Mouse (Mus musculus): ENCODE data around the gene Megf6.

Megf6 gene

DNA sequence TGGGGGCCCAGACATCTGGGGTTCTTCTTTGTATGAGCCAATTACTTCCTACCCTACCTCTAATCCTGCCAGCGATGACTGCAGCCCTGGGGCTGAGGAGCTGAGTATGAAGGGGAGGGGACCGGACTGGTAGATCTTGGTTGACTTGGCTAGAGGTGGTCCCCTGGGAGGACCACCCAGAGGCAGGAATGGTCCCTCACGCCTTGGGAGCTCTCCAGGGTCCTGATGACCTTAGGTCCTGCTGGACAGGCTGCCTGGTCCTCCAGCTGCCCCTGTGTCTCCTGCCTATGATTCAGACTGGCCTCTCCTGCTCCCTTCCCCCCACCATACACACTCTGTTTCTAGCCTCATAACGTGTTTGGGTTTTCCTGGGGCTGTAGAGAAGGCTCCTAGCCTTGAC is 91.5 kb downstream of the Megf6 start:
- no peak for DNase-seq

DNA sequence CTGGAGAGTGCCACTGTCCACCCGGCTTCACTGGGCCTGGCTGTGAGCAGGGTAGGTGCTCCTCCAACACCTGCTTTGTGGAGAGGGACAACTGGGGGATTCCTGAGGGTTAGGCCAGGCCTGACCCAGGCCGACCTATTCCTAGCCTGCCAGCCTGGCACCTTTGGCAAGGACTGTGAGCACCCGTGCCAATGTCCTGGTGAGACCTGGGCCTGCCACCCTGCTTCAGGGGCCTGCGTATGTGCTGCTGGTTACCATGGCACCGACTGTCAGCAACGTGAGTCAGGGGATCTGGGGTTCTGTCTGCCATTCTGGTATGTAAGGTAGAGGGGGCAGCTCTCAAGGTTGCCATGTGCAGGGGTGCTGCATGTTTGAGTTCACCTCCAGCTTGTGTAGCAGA is 97.0 kb downstream of the Megf6 start:
- DNase-seq, result no peak

DNA sequence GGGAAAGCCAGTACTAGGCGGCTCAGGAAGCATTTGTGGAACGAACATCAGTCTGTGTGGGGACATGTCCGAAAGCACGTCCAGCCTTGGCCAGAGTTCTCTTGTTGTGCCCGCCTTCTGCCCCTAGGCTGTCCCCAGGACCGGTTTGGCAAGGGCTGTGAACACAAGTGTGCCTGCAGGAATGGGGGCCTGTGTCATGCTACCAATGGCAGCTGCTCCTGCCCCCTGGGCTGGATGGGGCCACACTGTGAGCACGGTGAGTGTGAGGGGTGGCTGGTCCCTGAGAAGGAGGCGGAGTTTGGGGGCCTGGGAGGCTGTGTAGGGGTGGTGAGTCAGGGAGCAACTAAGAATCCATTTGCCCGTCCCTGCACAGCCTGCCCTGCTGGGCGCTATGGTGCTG is 99.0 kb downstream of the Megf6 start:
- no peak for DNase-seq

DNA sequence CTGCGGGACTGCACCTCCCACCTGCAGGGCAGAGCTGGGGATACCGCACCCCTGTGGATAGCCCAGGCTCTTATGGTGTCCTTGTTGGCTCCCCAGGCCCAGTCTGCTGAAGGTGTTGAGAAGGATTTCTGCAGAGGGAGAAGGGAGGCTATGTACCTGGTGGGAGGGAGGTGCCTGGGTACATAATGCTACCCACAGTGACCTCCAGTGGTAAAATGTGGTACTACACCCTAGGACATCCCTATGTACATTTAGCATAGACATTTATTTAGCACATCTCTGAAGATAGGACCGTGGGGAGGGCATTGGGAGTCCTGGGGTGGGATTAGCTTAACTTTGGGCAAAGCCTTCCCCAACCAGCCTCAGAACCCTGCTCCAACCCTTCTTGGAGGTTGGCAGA is 102.5 kb downstream of the Megf6 start:
- DNase-seq, result no peak

DNA sequence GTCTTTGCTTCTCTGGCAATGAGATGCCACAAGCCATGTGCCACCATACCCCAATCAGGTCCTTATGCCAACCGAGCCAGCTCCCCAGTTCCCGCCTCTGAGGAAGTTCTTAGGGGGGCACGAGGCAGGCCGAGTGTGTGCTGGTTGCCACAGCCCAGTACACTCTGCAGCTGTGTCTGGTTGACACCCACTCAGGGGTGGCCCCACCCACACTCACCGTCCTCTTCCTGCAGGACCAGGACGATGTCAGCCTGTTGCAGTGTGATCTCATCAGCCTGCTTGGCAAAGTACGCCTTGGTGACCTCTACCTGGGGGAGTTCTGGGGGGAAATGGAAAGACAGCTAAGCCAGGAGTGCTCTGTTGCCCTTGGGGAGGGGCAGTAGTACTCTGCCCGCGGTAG is 109.0 kb downstream of the Megf6 start:
- no peak for DNase-seq

DNA sequence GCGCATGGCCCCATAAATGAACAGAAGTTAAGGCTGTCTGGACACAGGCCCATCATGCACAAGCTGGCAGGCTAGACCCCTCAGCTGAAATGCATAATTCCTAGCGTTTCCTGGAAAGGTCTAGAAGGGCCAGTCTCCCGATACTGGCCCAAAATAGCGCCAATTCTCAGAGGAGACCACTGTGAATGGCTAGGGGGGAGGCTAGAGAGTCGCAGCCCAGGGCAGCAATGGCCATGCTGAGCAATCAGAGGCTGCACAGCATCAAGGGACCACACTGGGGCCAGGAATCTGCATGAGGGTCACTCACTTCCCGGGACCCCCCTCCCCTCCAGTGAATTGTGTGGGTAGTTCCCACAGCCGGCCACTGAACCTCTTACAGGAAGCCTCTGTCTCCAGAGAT is 113.1 kb downstream of the Megf6 start:
- no peak for DNase-seq

DNA sequence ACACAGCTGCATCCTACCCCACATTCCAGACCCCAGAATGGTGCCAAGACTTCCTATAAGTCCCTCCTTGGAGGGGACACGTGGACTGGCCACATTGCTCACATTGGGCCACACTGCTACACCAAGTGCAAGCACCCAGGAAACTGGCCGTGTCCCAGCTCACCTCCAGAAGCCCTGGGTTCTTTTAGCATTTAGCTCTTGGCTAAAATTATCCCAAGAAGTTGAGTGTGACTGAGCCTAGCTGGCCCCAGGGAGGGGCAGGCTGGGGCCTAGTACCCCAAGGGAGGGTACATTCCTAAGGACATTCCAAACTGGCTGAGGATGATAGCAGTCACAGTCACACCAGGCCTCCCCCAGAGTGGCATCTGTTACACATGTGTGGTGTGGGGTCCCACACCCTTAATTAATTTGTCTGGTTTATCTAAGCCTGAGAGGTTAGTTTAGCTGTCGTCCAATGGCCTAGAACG is 123.2 kb downstream of the Megf6 start:
- DNase-seq, result no peak

DNA sequence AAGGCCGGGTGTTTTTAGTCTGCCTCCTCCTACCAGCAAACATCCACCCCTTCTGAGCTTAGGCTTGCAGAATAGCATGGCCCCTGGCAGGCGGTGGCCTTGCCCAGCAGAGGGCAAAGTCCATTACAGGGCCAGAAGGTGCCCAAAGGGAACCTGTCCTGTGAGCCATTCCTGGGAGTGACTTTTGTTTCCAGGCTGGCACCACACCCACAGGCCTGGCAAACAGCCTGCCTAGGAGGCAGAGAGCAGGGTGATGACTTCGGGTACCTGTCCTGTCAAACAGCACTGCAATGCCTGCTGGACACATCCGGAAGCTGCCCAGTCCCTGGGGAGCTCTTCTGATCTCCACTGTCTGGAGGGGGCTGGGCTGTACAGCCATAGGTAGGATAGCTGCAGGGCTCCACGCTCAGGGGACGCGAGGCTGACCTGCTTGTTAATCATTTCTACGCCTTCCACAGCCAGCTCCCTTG is 123.8 kb downstream of the Megf6 start:
- DNase-seq, result no peak

DNA sequence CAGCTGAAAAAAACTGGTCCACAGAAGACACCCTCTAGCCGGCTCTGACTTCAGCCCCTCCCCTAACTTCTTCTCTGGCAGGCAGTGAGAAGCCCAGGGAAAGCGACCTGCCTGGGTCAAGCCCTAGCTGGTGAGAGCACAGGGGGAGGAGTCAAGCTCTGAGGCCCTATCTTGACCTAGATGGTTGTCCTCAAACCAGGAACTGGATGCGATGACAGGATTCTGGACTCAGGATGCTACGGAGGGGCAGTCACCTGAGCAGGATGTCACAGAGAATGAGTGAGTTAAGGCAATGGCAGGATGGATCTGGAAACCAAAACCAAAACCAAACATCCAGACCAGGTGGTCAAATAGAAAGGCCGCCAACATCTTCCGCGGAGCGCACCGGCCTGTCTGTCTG is 127.2 kb downstream of the Megf6 start:
- no peak for DNase-seq

DNA sequence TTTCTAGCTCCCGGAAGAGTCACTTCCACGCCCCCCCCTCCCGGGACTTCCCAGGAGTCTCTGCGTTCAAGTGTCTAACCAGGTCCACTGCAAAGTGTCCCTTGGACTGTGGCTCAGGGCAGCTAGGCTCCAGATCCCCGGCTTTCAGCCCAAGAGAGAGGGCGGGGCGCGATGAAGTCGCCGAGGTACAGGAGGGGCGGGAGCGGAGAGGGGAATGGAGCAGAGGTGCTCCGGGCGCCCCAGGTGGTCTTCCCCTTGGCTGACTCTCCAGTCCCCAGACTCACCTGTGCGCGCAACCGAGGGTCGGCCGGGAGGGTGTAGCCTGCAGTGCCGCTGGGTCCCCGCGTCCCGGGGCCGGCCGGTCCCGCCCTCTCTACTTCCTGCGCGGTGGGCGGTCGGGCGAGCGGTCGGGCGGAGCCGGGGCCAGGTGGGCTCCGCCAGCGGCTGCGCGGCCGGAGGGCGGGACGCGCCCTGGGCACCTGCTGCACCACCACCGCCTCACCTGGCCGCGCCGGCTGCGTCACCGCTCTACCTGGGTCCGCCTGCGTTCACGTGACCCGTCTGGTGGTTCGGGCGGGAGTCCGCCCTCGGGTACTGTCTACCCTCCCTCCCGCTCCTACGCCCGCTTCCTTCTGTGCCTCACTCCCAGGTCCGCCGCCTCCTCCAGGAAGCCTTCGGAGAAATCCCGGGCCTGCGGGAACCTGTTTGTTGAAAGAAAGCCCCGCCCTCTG is 129.2 kb downstream of the Megf6 start:
- DNase-seq, result no peak

DNA sequence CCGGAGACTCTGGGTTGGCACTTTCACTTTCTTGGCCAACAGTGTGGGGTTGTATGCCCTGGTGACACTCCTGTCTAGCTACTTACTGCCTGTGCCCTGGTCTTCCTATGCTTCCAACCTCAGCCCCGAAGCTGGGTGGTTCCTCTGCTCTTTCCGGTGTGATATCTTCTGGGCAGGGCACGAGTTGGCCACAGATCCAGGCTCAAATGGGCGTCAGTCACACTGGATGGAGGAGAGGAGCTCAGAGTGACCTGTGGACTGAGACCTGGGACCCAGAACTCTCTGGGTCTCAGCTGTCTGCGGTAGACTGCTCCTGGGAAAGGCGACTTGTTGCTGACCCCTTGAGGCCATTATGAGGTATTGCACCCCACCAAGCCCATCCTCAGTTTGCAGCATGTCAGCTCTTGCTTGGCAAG is 130.9 kb downstream of the Megf6 start, which contains the start of gene Arhgef16:
TSS of gene Arhgef16 (minus strand) at position 211 of the 416 bp plus-strand sequence.
- no peak for DNase-seq

DNA sequence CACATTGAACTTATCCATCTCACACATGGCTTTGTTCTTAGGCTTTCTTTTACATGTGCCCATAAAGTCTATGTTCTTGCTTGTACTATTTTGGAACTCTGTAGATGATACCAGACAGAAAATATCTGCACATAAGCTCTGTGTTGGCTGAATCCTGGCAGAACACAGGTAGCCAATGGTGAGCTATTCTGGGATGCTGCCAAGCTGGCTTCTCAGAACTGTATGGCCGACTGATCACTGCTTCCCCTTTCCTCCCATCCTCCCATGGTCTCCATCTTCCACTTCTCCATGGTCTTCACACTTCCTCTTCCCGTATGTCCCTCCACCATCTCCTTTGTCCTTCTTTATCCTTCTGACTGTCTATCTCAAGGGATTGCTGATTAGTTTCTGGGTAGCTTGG is 138.6 kb downstream of the Megf6 start:
- no peak for DNase-seq

DNA sequence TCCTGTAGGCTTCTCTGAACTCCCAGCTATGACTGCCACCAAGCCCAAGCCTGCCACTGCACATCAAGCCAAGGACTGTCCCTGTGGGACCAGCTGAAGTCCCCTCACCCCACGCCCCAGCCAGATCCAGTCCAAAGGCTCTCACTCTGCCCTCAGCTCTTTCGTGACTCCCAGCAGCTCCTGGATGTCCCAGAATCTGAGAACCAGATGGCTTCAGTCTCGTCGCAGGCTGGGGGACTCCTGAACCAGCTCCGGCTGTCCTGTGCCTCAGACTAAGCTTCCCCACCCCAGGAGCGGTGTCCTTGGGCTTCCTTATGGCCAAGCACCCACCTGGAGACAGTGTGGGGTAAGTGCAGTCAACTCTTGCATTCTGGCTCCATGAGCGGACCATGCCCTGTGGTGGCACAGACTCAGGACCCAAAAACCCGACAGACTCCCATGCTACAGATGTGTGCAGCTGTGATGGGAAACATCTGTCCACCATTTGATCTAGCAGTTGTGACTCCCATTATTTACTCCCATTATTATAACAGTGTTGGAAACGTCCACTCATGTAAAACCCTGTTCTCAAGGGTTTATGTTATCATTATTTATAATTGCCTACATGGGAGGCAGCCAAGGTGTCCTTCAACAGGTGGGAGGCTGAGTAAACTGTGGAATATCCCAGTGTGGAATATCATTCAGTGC is 140.2 kb downstream of the Megf6 start:
- no peak for DNase-seq

DNA sequence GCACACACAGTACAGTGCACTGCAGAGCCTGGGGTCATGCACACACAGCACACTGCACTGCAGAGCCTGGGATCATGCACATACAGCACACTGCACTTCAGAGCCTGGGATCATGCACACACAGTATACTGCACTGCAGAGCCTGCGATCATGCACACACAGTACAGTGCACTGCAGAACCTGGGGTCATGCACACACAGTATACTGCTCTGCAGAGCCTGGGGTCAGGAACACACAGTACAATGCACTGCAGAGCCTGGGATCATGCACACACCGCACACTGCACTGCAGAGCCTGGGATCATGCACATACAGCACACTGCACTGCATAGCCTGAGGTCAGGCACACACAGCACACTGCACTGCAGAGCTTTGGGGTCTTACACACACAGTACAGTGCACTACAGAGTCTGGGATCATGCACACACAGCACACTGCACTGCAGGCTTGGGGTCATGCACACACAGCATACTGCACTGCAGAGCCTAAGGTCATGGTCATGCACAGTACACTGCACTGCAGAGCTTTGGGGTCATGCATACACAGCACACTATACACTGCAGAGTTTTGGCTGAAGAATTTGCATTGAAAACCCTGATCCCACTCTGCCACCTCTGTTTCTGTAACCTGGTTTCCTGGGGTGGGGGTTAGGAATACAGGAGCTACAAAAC is 141.7 kb downstream of the Megf6 start:
- DNase-seq, result no peak

DNA sequence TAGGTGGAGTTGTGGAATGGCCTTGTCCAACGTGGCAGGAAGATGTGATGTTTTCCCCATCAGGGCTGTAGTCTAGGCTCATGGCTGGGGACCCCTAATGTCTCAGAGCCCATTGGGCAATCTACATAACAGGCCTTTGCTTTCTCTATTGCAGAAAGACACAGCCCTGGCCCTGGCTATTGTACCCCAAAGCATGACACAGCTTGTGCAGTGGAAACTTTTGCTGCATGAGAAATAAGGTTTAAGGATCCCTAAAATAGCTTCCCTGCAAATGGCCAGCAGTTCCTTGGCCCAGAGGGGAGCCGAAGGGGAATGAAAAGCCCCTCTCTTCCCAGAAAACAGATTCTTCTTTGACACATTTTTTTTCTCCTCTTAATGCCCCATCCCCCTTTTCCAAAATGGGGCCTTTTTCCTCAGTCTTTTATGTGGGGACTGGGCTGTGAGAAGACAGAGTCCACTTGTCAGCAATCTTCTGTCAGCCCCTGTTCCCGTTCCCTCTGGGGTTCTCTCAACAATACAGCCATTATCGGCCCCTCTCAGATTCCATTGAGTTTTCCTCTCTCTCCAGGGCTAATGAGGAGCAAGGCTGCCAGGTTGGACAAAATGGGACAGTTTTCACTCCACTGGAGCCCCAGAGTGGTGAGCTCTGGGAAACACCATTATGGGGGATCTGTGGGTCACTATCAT is 142.5 kb downstream of the Megf6 start:
- no peak for DNase-seq

DNA sequence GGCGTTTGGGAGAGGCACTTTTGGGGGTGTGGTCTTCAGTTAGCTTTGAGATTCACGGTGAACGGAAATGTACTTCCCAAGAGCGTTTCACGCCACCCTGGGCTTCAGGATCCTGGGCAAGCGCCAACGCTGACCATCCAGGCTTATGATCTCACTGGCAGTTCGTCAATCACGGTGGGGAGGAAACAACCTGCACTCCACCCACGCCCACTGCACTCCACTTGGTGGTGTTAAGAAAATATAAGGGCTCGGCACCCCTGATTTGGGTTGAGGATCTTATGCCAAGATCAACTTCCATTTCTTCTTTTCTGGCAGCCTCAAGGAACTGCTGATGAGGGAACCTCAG is 143.1 kb downstream of the Megf6 start:
- no peak for DNase-seq
